Mouse (Mus musculus) retina, postnatal 7 days (tissue): ENCODE data around the gene Smg5.
"Not testable (repeated sequence)": the region's sequence is repeated elsewhere in the genome, so short reads cannot be mapped to it uniquely, and the experiment has no call there.

Source experiments
- DNase-seq: peaks from one replicate; pipeline ENCODE4 v3.0.0-alpha.2; 2012; ENCODE audit warnings: low read depth, low spot score

Smg5 gene

DNA sequence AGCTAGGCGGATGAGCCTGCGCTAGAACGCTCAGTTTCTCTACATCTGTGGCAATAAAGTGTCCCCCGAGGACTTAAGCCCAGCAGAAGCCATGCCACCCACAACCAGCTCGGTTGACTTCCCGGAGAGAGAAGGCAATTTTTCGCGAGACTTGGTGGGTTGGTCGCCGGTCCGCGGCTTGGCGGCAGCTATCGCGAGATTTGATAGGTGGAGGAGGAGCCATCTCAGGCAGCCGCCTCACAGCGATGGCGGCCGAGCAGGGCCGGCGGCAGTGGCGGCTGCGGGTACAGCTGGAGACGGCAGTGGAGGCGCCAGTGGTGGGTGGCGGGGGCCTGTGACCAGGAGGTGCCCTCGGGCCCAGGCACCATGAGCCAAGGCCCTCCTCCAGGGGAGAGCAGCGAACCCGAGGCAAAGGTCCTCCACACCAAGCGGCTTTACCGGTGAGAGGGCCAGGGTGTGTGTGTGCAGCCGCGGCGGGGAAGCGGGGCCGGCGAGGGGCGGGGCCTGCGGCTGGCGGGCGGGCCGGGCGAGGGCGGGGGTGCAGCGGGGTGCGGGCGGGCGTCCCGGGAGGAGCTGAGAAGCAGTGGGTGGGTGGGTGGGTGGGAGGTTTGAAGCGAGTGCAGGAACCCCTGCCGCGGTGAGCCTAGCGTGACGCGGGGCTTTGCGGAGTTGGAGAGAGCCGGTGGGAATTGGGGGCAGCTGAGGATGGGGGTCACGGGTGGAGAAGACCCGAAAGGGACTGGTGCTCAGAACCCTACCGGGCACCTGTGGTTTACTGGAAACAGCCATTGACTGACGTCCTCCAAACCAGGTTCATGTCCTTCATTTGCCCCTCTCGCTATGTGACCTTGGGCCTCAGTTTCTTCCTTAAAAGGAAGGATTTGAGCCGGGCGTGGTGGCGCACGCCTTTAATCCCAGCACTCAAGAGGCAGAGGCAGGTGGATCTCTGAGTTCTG lies at the start of gene Smg5, which contains the start of gene Tmem79:
TSS of gene Smg5 (plus strand) at position 203 of the 956 bp plus-strand sequence.
TSS of gene Tmem79 (minus strand) at position 91 of the 956 bp plus-strand sequence.
- DNase-seq: peak; percentile 90

DNA sequence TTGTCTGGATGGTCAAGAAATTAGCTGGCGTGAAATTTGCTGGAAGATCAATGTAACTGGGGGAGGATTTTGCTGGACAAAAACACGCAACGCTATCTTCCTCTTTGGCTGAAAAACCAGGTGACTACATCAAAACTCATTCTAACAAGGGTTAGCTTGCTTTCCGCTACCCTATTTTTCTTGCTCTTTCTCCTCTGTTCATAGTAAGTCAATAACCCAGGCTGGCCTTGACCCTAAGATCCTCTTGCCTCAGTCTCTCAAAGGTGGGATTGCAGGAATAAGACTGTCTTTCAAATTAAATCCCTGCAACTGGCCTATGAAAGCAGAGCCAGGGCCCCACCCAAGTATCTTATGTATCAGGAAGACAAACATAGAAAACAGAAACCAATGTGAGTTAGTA lies 49.0 kb upstream of the Smg5 start, which contains the start of gene Gm38392:
TSS of gene Gm38392 (minus strand) at position 101 of the 400 bp plus-strand sequence.
- no peak for DNase-seq

DNA sequence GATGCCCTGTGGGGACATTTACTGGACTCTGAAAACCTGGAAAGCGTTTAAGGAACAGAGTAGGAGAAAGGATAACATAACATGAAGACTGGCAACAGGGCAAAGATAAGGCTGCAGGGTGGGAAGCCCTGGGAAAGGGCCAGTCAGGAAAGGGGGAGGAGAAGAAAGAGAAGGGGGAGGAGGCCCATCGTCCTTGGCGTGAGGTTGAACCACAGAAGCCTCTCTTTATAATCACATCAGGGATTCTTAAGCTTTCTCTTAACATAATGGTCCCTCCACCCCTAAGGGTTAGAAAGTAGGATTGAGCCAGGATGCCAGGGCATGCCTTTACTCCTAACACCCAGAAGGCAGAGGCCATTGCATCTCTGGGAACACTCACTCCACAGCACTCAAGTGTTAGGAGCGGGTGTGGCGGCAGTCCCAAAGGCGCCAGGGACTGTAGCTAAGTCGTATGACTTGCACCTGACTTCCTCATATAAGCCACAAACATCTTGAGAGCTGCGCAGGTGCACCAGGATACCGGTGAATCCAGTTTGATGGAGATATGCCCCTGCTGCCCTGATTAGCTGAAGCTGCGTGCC lies 47.8 kb upstream of the Smg5 start:
- DNase-seq: not testable (repeated sequence)

DNA sequence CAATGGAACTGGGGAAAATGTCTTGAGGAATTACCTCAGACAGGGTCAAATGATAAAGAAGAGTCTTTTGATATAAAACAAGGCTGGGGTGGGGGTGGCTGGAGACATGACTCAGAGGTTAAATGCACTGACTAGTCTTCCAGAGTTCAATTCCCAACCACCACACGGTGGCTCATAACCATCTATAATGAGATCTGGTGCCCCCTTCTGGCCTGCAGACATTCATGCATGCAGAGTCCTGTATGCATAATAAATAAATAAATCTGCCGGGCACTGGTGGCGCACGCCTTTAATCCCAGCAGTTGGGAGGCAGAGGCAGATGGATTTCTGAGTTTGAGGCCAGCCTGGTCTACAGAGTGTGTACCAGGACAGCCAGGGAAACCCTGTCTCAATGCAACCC lies 44.1 kb upstream of the Smg5 start:
- DNase-seq: no peak

DNA sequence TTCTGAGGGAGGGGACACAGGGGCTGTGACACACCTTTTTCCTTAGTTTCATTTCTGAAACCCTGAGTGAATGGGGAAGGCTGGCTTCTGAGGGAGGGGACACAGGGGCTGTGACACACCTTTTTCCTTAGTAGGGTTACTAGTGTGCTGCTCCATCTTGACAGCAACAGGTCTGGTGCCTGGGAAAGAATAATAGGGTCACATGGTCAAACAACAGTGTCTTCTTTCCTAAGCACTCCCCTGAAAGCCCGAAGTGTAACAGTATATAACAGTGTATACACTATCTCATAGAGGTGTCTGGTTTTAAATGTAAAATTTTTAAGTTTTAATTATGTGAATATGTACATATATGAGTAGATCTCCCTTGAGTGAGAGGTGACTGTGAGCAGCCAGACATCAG lies 40.8 kb upstream of the Smg5 start:
- not testable (repeated sequence) for DNase-seq

DNA sequence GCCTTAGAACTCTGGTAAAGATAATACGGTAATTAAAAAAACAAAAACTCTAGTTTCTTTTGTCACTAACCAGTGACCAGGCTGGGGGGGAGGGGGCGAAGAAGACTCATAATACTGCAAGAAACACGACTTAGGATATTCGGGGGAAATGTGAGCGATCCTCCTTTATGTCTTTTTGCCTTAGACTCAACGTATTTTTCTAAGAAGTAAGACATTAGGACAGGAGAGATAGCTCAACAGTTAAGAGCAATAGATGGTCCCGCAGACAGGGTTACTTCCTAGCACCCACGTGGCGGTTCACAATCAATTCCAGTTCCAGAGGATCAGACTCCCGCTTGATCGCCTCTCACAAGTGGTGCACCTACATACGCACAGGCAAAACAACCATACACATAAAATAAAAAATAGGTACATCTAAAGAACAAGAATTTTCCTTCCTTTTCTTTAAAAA lies 39.9 kb upstream of the Smg5 start:
- no peak for DNase-seq

DNA sequence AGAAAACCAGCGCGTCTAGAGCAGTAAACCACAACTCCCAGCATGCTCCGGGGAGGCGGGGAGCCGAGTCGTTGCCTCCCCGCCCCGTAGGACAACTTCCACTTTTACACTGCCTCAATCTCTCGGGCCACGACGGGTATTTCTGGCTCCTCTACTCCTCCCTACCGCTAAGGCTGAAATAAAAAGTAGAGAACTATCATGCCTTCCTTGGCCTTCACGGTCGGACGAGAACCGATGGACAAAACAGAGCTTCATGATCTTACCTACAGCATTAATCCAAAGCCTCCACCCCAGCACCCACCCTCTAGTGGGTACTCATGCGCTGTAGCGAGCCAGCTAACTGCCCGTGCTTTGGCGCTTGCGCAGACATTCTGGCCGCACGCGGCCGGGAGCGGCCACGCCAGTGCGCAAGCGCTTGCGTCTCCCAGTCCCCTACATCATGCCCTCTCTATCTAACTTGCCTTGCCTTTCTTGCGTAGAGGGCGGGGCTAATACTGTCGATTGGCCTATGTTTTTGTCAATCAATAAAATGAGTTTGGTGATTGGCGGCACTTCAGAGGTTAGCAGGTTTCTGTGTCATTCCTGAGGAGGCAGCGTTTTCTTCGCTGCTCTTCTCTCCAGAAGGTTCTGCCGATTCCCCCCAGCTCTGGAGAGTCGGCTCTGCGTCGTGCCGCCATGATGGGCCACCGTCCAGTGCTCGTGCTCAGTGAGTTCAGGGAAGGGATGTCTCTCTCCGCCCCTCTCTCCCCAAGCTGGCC lies 39.3 kb upstream of the Smg5 start, which contains the start of the genes Tsacc and Cct3:
TSS of gene Tsacc (minus strand) at position 439 of the 758 bp plus-strand sequence.
TSS of gene Cct3 (plus strand) at position 556 of the 758 bp plus-strand sequence.
- DNase-seq: peak; percentile 98

DNA sequence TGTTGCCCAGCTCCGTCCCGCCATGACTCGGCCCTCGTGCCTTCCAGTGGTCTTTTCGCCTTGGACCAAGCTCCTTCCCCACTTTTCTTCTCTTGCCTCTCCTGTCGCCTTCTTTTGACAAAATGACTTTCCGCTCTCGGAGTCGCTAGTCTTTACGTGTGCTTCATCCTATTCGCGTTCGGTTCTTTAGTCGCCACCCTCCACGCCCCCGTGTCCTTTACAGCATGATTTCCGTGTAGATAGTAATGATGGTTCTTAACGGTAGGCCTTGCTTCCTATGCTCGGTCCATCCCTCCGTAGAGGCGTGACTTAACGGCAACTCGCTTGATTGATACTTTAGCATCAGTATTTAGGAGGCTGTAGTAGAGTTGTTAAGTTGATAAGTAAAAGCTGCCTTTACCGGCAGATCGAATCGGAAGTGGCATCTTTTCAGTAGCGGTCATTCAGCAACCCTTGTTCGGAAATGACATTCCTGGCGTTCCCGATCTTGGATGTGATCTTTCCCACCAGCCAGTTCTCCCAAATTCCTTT lies 38.7 kb upstream of the Smg5 start:
- no peak for DNase-seq

DNA sequence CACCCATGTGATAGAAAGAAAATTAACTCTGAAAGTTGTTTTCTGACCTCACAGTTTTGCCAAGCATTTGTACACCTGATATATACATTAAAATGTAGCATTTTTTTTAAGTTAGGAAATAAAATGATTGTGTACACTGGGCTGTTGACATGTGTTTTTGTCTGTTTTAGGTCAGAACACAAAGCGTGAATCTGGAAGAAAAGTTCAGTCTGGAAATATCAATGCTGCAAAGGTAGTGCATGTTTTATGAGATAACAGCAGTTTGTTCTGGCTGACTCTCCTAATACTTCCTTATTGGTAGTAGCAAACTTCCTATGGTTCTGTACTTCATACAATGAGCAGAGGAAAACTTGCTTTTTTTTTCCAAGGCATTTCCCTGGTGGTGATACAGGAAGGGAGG lies 36.9 kb upstream of the Smg5 start:
- DNase-seq: no peak

DNA sequence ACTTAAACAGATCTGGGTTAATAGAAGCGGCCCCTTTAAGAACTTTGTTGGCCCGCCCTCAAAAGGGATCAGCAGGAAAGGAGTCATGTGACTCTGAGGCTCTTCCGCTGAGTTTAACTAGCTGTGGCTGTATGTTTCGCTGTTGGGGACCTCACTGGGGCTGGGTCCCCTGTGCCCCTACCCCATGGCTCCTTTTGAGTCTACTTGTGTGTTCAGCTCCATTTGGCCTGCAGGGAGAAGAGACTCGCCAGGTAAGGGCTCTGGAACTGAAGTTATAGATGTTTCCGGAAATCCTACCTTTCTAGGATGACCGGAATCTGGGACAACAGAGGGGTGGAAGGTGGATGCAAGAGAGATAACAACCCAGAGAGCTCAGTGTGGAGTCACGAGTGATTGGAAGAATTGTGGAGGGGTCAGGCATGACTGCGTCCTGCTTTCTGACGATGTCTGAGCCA lies 11.1 kb upstream of the Smg5 start, which contains the start of gene Glmp:
TSS of gene Glmp (plus strand) at position 73 of the 455 bp plus-strand sequence.
- peak; percentile 63 for DNase-seq

DNA sequence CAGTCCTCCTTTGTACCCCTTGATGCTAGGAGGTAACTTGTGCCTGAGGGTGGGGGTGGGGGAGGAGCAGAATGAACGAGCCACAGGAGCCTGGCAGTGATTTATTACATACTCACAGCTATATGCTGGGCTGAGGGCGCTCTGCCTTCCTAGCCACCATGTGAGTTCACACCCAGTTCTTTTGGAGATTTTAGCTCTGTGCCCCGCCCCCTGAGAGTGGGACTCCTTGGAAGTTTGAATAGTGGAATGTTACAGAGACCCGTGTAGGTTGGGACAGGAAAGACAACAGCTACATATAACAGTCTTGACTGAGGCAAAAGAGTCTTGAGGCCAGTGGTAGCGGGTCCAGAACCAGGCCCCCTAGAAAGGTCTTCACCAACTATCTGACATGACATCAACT lies 7.1 kb upstream of the Smg5 start:
- DNase-seq: no peak

DNA sequence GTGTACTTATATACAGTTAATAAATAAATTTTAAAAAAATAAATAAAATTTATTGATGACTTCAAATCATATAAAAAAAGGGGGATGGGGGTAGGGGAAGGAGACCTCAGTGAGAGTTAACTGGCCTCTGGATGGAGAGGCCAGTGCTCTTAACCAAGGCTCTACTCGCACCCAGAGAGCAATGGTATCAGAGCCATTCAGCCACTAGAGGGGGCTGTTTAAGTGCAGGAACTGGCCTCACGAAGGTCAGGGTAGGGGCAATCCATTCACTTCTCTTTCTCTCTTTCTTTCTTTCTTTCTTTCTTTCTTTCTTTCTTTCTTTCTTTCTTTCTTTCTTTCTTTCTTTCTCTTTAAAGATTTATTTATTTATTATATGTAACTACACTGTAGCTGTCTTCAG lies 4.8 kb upstream of the Smg5 start:
- DNase-seq: peak; percentile 23

DNA sequence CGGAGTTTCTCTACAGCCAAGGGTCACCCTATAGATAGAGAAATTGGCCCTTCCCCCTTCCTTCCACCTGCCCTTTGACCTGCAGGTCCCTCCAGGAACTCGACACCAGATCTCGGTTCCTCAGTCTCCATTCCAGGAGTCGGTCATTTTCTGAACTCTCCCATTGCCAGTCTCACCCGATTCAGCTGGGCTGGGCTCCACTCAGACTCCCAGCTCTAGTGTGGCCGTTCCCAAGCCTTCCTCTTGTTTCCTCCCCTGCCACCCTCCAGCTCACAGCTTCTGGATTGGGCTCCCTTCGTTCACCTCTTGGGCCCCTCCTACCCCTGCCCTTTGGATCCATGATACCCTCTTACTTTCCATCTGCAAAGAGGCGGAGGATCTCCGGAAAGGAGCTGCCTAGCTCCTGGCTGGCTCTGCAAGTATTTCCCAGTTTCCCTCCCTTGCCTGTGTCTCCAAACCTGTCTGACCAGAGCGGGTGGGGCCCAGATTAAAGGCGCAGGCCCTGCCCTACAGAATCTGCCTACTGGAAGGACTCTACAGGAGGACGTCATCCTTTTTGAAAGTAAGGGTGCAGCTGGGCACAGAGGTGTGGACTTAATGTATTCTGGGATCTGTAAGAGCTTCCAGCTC lies 1.9 kb upstream of the Smg5 start:
- DNase-seq: no peak

DNA sequence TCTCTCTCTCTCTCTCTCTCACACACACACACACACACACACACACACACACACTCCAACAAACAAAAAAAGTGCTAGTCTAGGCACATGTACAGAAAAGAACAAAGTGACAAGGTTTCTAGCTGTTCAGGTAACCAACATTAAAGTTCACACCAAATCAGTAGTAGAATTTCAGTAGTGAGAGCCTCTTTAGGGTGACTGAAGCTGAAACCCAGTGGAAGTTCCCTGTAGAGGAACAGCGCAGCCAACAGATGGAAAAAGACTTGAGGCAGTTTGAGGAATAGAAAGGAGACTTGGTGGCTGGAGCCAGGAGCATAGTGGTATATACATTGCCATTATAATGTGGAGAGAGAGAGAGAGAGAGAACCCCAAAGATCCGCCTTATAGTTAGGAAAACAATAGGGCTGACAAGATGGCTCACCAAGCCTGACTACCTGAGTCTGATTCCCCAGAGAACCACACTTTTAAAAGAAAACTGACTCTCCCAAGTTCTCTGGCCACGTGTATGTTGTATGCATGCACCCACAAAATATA lies 1.1 kb upstream of the Smg5 start:
- DNase-seq: no peak

DNA sequence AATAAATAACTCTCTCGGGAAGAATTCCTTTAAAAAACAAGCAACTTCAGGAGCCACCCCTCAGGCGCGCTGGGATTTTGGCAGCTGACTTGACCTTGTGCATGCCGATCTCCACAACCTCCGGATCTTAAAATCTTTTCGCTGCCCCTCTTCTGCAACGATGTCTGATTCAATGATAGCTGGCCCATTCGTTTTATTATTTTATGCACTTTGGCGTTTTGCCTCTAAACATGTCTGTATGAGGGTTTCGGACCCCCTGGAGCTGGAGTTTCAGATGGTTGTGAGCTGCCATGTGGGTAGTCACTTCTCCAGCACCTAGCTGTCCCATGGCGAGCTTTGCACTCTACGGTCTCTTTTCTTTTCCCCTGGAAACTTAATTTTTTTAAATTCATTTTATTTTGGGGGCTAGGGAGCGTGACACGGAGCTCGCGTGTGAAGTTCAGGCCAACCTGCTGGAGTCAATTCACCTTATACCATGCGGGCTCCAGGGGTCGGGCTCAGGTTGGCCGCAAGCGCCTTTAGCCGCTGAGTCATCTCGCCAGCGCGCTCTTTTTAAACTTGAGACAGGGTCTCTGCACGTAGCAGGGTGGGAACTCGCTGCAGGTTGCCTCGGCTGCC lies 515 bp upstream of the Smg5 start:
- DNase-seq: no peak

DNA sequence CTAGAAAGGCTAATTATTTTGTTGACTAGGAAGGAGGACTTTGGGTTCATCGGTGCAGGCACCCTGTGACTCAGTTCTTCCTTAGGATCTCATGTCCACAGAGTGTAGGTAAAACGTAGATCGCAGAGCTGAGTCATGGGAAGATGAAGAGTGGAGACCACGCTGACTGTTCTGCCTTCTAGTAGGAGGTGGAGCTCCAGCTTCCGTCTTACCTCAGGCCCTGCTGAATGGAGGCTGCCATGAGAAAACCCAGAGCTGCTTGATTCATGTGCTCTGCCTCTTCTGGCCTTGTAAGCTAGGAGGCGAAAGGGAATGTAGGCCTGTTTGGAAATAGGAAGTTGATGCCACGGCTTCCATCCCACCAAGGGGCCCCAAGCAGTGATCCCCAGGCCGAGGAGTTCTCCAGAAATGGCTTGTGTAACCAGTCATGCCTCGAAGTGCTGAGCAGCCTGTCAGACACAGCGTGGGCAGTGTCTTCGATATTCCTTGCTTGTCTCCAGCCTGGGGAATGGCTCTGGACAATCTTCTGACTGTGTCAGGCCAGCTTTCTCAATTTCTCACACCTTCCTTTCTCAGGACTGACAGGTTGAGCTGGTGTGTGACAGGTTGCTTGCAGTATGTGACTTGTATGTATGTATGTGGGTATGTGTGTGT lies 1.4 kb downstream of the Smg5 start:
- no peak for DNase-seq

DNA sequence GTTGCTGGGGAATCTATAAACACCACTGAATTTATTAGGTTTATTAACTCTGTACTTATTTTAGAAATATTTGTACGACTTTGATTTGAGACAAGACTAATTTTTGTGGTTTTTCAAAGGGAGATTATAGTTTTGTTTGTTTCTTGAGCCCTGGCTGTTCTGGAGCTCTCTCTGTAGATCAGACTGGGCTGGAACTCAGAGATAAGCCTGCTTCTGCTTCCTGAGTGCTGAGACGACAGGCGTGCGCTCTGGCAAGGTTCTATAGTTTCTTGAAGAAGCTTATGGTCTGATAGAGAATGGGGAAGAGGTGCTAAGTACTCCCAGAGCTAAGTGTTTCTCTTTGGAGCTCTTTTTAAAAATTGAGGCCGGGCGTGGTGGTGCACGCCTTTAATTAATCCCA lies 2.3 kb downstream of the Smg5 start:
- no peak for DNase-seq

DNA sequence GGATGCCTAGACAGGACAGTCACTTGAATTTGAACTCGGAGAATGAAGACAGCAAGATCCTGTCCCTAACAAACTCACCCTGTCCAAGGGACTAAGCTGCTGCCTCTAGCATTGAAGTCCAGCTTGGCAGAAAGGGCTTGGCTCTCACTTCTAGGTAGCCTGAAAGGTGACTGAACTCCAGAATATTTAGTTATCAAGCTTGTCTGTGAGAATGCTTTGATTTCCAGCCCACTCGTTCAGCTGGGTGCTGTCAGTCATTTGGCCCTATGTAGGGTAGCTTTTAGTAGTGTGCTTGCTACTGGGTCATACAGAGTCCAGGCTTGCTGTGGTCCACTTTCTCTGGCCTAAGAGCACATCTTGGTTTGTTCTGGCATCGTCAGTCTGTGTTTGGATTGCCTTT lies 2.9 kb downstream of the Smg5 start:
- no peak for DNase-seq

DNA sequence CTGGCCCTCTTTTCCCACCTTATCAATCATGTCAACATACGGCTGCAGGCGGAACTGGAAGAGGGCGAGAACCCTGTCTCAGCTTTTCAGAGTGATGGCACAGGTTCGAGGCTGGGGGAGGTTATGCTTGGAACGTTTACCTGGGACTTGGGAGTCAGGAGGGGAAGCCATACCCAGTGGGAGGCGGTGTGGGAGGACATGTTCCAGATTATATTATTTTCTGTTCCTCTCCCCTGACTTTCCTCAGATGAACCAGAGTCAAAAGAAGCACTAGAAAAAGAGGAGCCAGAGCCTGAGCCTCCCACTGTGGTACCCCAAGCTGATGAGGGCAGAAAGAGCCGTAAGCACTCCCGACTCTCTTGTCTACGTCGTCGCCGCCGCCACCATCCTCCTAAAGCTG lies 14.7 kb downstream of the Smg5 start:
- DNase-seq: no peak

DNA sequence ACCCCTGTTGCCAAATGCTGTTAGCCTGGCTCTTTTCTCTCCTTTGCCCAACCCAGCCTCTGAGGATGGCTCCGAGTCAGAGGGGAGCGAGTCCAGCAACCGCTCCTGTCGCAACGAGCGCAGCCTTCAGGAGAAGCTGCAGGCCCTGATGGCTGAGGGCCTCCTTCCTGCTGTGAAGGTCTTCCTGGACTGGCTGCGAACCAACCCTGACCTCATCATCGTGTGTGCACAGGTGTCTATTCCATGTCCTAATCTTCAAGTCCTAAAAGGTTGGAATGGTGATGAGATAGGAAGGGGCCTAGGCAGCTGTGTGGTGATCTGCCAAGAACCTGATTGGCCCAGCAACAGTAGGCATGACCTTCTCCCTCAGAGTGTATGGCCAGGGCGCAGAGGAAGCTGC lies 16.8 kb downstream of the Smg5 start:
- no peak for DNase-seq
